Mouse (Mus musculus): ENCODE measurements around the gene Zfp593.

Gene Zfp593

GRCm38 (mm10) chr4:134227194-134227593 lies 18.2 kb downstream of the Zfp593 start, which contains the start of gene Catsper4:
Gene Catsper4 (minus strand): TSS chr4:134227383.
- no peak for DNase-seq (ENCODE audit: low read depth)

GRCm38 (mm10) chr4:134222793-134223600 lies 22.4 kb downstream of the Zfp593 start:
- no peak for DNase-seq (ENCODE audit: low read depth)

- no peak for DNase-seq (ENCODE audit: low read depth)
These were observed 38.8 kb downstream of the Zfp593 start for GRCm38 (mm10) chr4:134206488-134207053.

- no peak for DNase-seq (ENCODE audit: low read depth)
These were observed 42.0 kb downstream of the Zfp593 start for GRCm38 (mm10) chr4:134203340-134203896.

- DNase-seq (ENCODE audit: low read depth): no peak
These were observed 42.5 kb downstream of the Zfp593 start, which contains the start of gene Gm7534 for GRCm38 (mm10) chr4:134202904-134203303. Gene Gm7534 (minus strand): TSS chr4:134203004.

GRCm38 (mm10) chr4:134199371-134199770 lies 46.0 kb downstream of the Zfp593 start:
- DNase-seq (ENCODE audit: low read depth): no peak

All from naive thymus-derived CD4-positive, alpha-beta T cell, adult 2 months (primary cell).